Mouse (Mus musculus) forebrain, postnatal 0 days (tissue): ENCODE measurements around the gene Smco3. TPM values are rescaled to one million over a fixed set of nuclear protein-coding genes. Genes with fewer than 3 reads are reported as not detected.

Source experiments
- ATAC-seq: fragments of 200-750 bp; cut with Nextera tagmentation; 2 replicates; pipeline ENCODE4 v1.8.0; 2017; ENCODE audit warnings: mild to moderate bottlenecking, moderate library complexity
- DNase-seq: peaks from one replicate; pipeline ENCODE4 v3.0.0-alpha.2; 2015
- H3K27ac ChIP-seq: fragments of 300-500 bp; sonication (generic); 2 replicates; pipeline ENCODE4 v1.5.1; 2014; ENCODE audit warnings: low read depth, mild to moderate bottlenecking, antibody characterized with exemption, low read length, moderate library complexity, mixed read lengths
- H3K27me3 ChIP-seq: fragments of 300-500 bp; sonication (generic); 2 replicates; pipeline ENCODE4 v1.6.1; 2014; ENCODE audit warnings: mild to moderate bottlenecking, low read length, mixed read lengths; ENCODE audit not compliant: insufficient read depth
- H3K36me3 ChIP-seq: fragments of 300-500 bp; sonication (generic); 2 replicates; pipeline ENCODE4 v1.6.1; 2014; ENCODE audit warnings: mild to moderate bottlenecking, moderate library complexity; ENCODE audit not compliant: insufficient read depth
- H3K4me1 ChIP-seq: fragments of 300-500 bp; sonication (generic); 2 replicates; pipeline ENCODE4 v1.6.1; 2014; ENCODE audit warnings: antibody characterized with exemption; ENCODE audit not compliant: insufficient read depth
- H3K4me2 ChIP-seq: fragments of 300-500 bp; sonication (generic); 2 replicates; pipeline ENCODE4 v1.6.1; 2014; ENCODE audit warnings: low read depth, mild to moderate bottlenecking, moderate library complexity
- H3K4me3 ChIP-seq: fragments of 300-500 bp; sonication (generic); 2 replicates; pipeline ENCODE4 v1.5.1; 2014; ENCODE audit warnings: low read depth, low read length, mixed read lengths
- H3K9ac ChIP-seq: fragments of 300-500 bp; sonication (generic); 2 replicates; pipeline ENCODE4 v1.6.1; 2014; ENCODE audit warnings: mild to moderate bottlenecking
- H3K9me3 ChIP-seq: fragments of 300-500 bp; sonication (generic); 2 replicates; pipeline ENCODE4 v1.6.1; 2016; ENCODE audit warnings: low read length
- CTCF ChIP-seq: sonication (generic); IDR thresholded peaks from 2 replicates; pipeline ENCODE4 v1.5.1; 2016; ENCODE audit warnings: antibody characterized with exemption, control low read depth, low read depth
- WGBS: fragments of 180-500 bp; shearing (Covaris S2); extraction: QIAGEN DNeasy Blood & Tissue Kit; methylation state at CpG from one replicate; pipeline ENCODE4 v1.1.7; 2014; 5-methylcytosine and 5-hydroxymethylcytosine counted together
- polyA plus RNA-seq: library from polyadenylated mRNA; unstranded; fragments of >200 nt; fragmentation: Nextera tagmentation; extraction: Ambion mirVana; gene quantifications from 2 replicates; pipeline ENCODE4 v1.2.1, GENCODE M21; 2015
- total RNA-seq: library from RNA; depleted of rRNA; stranded (reverse); fragments of >200 nt; gene quantifications from 2 replicates; pipeline ENCODE4 v1.2.3, GENCODE M21; 2014

Smco3 gene
- total and polyA plus RNA-seq, 2 experiments from 2014 or later, result 1.5 to 2.7 TPM

DNA sequence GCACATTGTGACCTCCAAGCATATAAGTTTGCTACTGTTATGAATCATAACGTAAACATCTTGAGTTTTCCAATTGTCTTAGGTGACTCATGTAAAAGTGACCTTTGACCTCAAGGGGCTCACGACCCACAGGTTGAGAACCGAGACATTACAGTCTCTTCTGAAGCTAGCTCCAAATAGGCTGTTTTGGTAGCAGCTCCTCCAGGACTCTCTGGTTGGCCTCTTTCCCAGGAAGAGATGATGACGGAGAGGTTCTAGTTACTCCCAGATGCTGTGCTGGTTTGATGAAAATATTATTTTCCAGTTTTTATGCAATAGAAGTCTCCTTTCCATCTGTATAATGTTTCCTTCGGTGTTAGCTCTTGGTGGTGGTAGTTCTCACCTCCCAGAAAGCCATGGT, 33.7 kb upstream of the Smco3 start:
- no peak for ATAC-seq
- TF ChIP-seq CTCF, result no peak

GRCm38 (mm10) chr6:136866150-136866549, 30.9 kb upstream of the Smco3 start:
- Histone ChIP-seq H3K4me2 (no peak overlapping the region), H3K27me3 (no peaks in the 10 kb centered on the region), H3K36me3 (no peaks in the 10 kb centered on the region), H3K9ac (no peak overlapping the region), H3K27ac (no peak overlapping the region), H3K9me3 (no peaks in the 10 kb centered on the region), H3K4me1 (no peaks in the 10 kb centered on the region), H3K4me3 (no peak overlapping the region)
- WGBS, result 87% methylated on average over 4 of the region's 4 CpGs
- DNase-seq (no peak), ATAC-seq (no peak)
- TF ChIP-seq CTCF, result no peak

More for the DNA sequence above, 33.7 kb upstream of the Smco3 start:
- no peak overlapping the region for H3K4me2 ChIP-seq
- no peak overlapping the region for H3K4me3 ChIP-seq
- DNase-seq, result no peak
- no peak overlapping the region for H3K27ac ChIP-seq
- H3K4me1 ChIP-seq, result no peaks in the 10 kb centered on the region
- H3K36me3 ChIP-seq, result no peaks in the 10 kb centered on the region
- H3K27me3 ChIP-seq, result no peaks in the 10 kb centered on the region
- WGBS, result 81% methylated on average over 5 of the region's 5 CpGs
- no peak overlapping the region for H3K9ac ChIP-seq
- H3K9me3 ChIP-seq, result no peaks in the 10 kb centered on the region

GRCm38 (mm10) chr6:136865360-136865759, 30.1 kb upstream of the Smco3 start:
- no peak for TF ChIP-seq CTCF
- Histone ChIP-seq H3K4me3 (no peak overlapping the region), H3K36me3 (no peaks in the 10 kb centered on the region), H3K4me1 (no peaks in the 10 kb centered on the region), H3K9ac (no peak overlapping the region), H3K4me2 (no peak overlapping the region), H3K27me3 (peaks cover 4% of the 10 kb centered on the region; the same call in 1 of the 2 replicates), H3K27ac (no peak overlapping the region), H3K9me3 (no peaks in the 10 kb centered on the region)
- DNase-seq (no peak), ATAC-seq (no peak)
- WGBS, result 95% methylated on average over 5 of the region's 5 CpGs

- peak; percentile 77 for ATAC-seq
- TF ChIP-seq CTCF, result peak; percentile 93
- peaks cover 6% of the 10 kb centered on the region; the same call in 1 of the 2 replicates for H3K27me3 ChIP-seq
- peak; percentile 83 for DNase-seq
- 41% methylated on average over 9 of the region's 9 CpGs for WGBS
- H3K4me1 ChIP-seq, result no peaks in the 10 kb centered on the region
- no peak overlapping the region for H3K4me3 ChIP-seq
- H3K9ac ChIP-seq, result no peak overlapping the region
- no peak overlapping the region for H3K27ac ChIP-seq
- no peak overlapping the region for H3K4me2 ChIP-seq
- H3K36me3 ChIP-seq, result no peaks in the 10 kb centered on the region
- H3K9me3 ChIP-seq, result no peaks in the 10 kb centered on the region
Observed at GRCm38 (mm10) chr6:136861020-136861419, 25.8 kb upstream of the Smco3 start.

DNA sequence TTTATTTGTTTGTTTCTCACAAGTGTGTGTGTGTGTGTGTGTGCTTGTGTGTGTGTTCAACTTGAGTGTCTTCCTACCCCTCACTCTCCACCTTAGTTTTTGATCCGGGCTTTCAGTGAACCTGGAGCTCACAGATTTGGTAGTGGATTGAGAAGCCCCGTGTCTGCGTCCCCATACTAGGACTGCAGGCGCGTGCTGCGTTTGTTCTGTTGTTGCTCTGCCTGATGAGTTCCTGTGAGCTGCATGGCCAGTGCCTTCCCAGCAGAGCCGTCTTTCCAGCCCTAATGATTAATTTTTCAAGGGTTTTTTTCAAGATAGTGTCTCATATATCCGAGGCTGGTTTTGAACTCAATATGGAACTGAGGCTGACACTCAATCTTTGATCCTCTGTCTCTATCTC, 23.2 kb upstream of the Smco3 start:
- Histone ChIP-seq H3K9me3 (no peaks in the 10 kb centered on the region), H3K4me2 (no peak overlapping the region), H3K4me3 (no peak overlapping the region), H3K9ac (no peak overlapping the region), H3K36me3 (no peaks in the 10 kb centered on the region), H3K27ac (no peak overlapping the region), H3K4me1 (no peaks in the 10 kb centered on the region), H3K27me3 (peaks cover 6% of the 10 kb centered on the region; the same call in 1 of the 2 replicates)
- ATAC-seq, result no peak
- WGBS, result 84% methylated on average over 8 of the region's 8 CpGs
- no peak for DNase-seq
- no peak for TF ChIP-seq CTCF

- no peaks in the 10 kb centered on the region for H3K9me3 ChIP-seq
- H3K27me3 ChIP-seq, result peaks cover 6% of the 10 kb centered on the region; the same call in 1 of the 2 replicates
- ATAC-seq (no peak), DNase-seq (no peak)
- H3K4me2 ChIP-seq, result no peak overlapping the region
- no peak overlapping the region for H3K27ac ChIP-seq
- no peaks in the 10 kb centered on the region for H3K36me3 ChIP-seq
- 70% methylated on average over 11 of the region's 11 CpGs for WGBS
- H3K4me1 ChIP-seq, result no peaks in the 10 kb centered on the region
- no peak overlapping the region for H3K9ac ChIP-seq
- H3K4me3 ChIP-seq, result no peak overlapping the region
- TF ChIP-seq CTCF, result no peak
Observed at GRCm38 (mm10) chr6:136857873-136858260, 22.6 kb upstream of the Smco3 start.

- peaks cover 6% of the 10 kb centered on the region; the same call in 1 of the 2 replicates for H3K27me3 ChIP-seq
- TF ChIP-seq CTCF, result no peak
- no peaks in the 10 kb centered on the region for H3K36me3 ChIP-seq
- WGBS, result 79% methylated on average over 18 of the region's 18 CpGs
- H3K27ac ChIP-seq, result no peak within 1 kb of the TSS
- no peak for DNase-seq
- H3K9me3 ChIP-seq, result no peaks in the 10 kb centered on the region
- no peak within 1 kb of the TSS for H3K4me3 ChIP-seq
- no peaks in the 10 kb centered on the region for H3K4me1 ChIP-seq
- H3K4me2 ChIP-seq, result no peak within 1 kb of the TSS
- H3K9ac ChIP-seq, result no peak within 1 kb of the TSS
- ATAC-seq, result no peak
Observed at GRCm38 (mm10) chr6:136857186-136857872, 22.1 kb upstream of the Smco3 start, which contains the start of gene Art4. TSS of gene Art4 (minus strand) at chr6:136857733.
